Mouse (Mus musculus): ENCODE results near the gene Sox5. TPM values are rescaled to one million over a fixed set of nuclear protein-coding genes. Genes with fewer than 3 reads are reported as not detected.

Sox5 gene
- polyA plus RNA-seq, 1 experiment from 2014 or later: 19.9 TPM

GRCm38 (mm10) chr6:144328779-144329178 lies 453.0 kb downstream of the Sox5 start:
- no peak overlapping the region for H3K4me2 ChIP-seq
- 0 out of 2 replicates have a peak, but pooled peaks cover 4% of the 10 kb centered on the region for H3K4me1 ChIP-seq (replicated peaks)
- ATAC-seq (ENCODE audit: insufficient number of reproducible peaks, low FRiP score): no peak

GRCm38 (mm10) chr6:144326817-144327216 lies 455.0 kb downstream of the Sox5 start:
- H3K9me3 ChIP-seq (replicated peaks): no peaks in the 10 kb centered on the region
- H3K36me3 ChIP-seq: no peaks in the 10 kb centered on the region
- peaks cover 14% of the 10 kb centered on the region; the same call in 1 of the 2 replicates for H3K27me3 ChIP-seq (replicated peaks)
- H3K27ac ChIP-seq (ENCODE audit: poor library complexity, severe bottlenecking): no peak overlapping the region
- no peak overlapping the region for H3K4me3 ChIP-seq
- ATAC-seq (ENCODE audit: insufficient number of reproducible peaks, low FRiP score): no peak
- WGBS: 70% methylated on average over 3 of the region's 3 CpGs
- H3K4me2 ChIP-seq: no peak overlapping the region
- H3K4me1 ChIP-seq (replicated peaks): 0 out of 2 replicates have a peak, but pooled peaks cover 4% of the 10 kb centered on the region
- no peak overlapping the region for H3K9ac ChIP-seq

More at GRCm38 (mm10) chr6:144328779-144329178, 453.0 kb downstream of the Sox5 start:
- H3K27ac ChIP-seq (ENCODE audit: poor library complexity, severe bottlenecking): no peak overlapping the region
- no peak overlapping the region for H3K9ac ChIP-seq
- no peaks in the 10 kb centered on the region for H3K9me3 ChIP-seq (replicated peaks)
- H3K4me3 ChIP-seq: no peak overlapping the region
- 75% methylated on average over 4 of the region's 4 CpGs for WGBS
- no peaks in the 10 kb centered on the region for H3K36me3 ChIP-seq
- H3K27me3 ChIP-seq (replicated peaks): peaks cover 14% of the 10 kb centered on the region; the same call in 1 of the 2 replicates

GRCm38 (mm10) chr6:144323372-144323771 lies 458.4 kb downstream of the Sox5 start:
- Histone ChIP-seq H3K27me3 (replicated peaks) (peaks cover 16% of the 10 kb centered on the region), H3K4me2 (no peak overlapping the region), H3K36me3 (no peaks in the 10 kb centered on the region), H3K9me3 (replicated peaks) (0 out of 2 replicates have a peak, but pooled peaks cover 2% of the 10 kb centered on the region), H3K4me1 (replicated peaks) (peaks cover 9% of the 10 kb centered on the region), H3K27ac (ENCODE audit: poor library complexity, severe bottlenecking) (no peak overlapping the region), H3K9ac (no peak overlapping the region), H3K4me3 (no peak overlapping the region)
- no peak for ATAC-seq (ENCODE audit: insufficient number of reproducible peaks, low FRiP score)
- 32% methylated on average over 4 of the region's 4 CpGs for WGBS

- Histone ChIP-seq H3K4me1 (replicated peaks) (peaks cover 9% of the 10 kb centered on the region), H3K4me3 (no peak overlapping the region), H3K9ac (no peak overlapping the region), H3K27ac (ENCODE audit: poor library complexity, severe bottlenecking) (no peak overlapping the region), H3K4me2 (no peak overlapping the region), H3K9me3 (replicated peaks) (0 out of 2 replicates have a peak, but pooled peaks cover 2% of the 10 kb centered on the region), H3K36me3 (no peaks in the 10 kb centered on the region), H3K27me3 (replicated peaks) (peaks cover 15% of the 10 kb centered on the region)
- 92% methylated on average over 13 of the region's 13 CpGs for WGBS
- ATAC-seq (ENCODE audit: insufficient number of reproducible peaks, low FRiP score): no peak
Measured at GRCm38 (mm10) chr6:144322297-144323047, 459.3 kb downstream of the Sox5 start.

GRCm38 (mm10) chr6:144320327-144320726 lies 461.4 kb downstream of the Sox5 start:
- Histone ChIP-seq H3K9me3 (replicated peaks) (peaks cover 8% of the 10 kb centered on the region; the same call in 1 of the 2 replicates), H3K9ac (no peak overlapping the region), H3K27me3 (replicated peaks) (peaks cover 12% of the 10 kb centered on the region), H3K27ac (ENCODE audit: poor library complexity, severe bottlenecking) (no peak overlapping the region), H3K4me1 (replicated peaks) (peaks cover 5% of the 10 kb centered on the region), H3K36me3 (no peaks in the 10 kb centered on the region), H3K4me3 (no peak overlapping the region), H3K4me2 (no peak overlapping the region)
- ATAC-seq (ENCODE audit: insufficient number of reproducible peaks, low FRiP score): no peak

GRCm38 (mm10) chr6:144319717-144320116 lies 462.1 kb downstream of the Sox5 start:
- Histone ChIP-seq H3K4me1 (replicated peaks) (peaks cover 5% of the 10 kb centered on the region), H3K9me3 (replicated peaks) (peaks cover 8% of the 10 kb centered on the region; the same call in 1 of the 2 replicates), H3K36me3 (no peaks in the 10 kb centered on the region), H3K9ac (no peak overlapping the region), H3K27ac (ENCODE audit: poor library complexity, severe bottlenecking) (no peak overlapping the region), H3K27me3 (replicated peaks) (peaks cover 12% of the 10 kb centered on the region), H3K4me2 (no peak overlapping the region), H3K4me3 (no peak overlapping the region)
- 43% methylated on average over 6 of the region's 6 CpGs for WGBS
- ATAC-seq (ENCODE audit: insufficient number of reproducible peaks, low FRiP score): no peak

- 80% methylated on average over 17 of the region's 17 CpGs for WGBS
- no peak overlapping the region for H3K4me2 ChIP-seq
- no peak overlapping the region for H3K27ac ChIP-seq (ENCODE audit: poor library complexity, severe bottlenecking)
- peaks cover 5% of the 10 kb centered on the region; the same call in 1 of the 2 replicates for H3K9me3 ChIP-seq (replicated peaks)
- H3K27me3 ChIP-seq (replicated peaks): no peaks in the 10 kb centered on the region
- H3K9ac ChIP-seq: no peak overlapping the region
- no peaks in the 10 kb centered on the region for H3K4me1 ChIP-seq (replicated peaks)
- H3K36me3 ChIP-seq: no peaks in the 10 kb centered on the region
- no peak overlapping the region for H3K4me3 ChIP-seq
- ATAC-seq (ENCODE audit: insufficient number of reproducible peaks, low FRiP score): no peak
Measured at GRCm38 (mm10) chr6:144312781-144313754, 468.7 kb downstream of the Sox5 start.

- no peak overlapping the region for H3K4me3 ChIP-seq
- no peaks in the 10 kb centered on the region for H3K27me3 ChIP-seq (replicated peaks)
- no peak for ATAC-seq (ENCODE audit: insufficient number of reproducible peaks, low FRiP score)
- H3K27ac ChIP-seq (ENCODE audit: poor library complexity, severe bottlenecking): no peak overlapping the region
- H3K4me2 ChIP-seq: no peak overlapping the region
- no peak overlapping the region for H3K9ac ChIP-seq
- H3K4me1 ChIP-seq (replicated peaks): no peaks in the 10 kb centered on the region
- WGBS: 75% methylated on average over 7 of the region's 7 CpGs
- H3K9me3 ChIP-seq (replicated peaks): peaks cover 4% of the 10 kb centered on the region; the same call in 1 of the 2 replicates
- no peaks in the 10 kb centered on the region for H3K36me3 ChIP-seq
Measured at GRCm38 (mm10) chr6:144312282-144312780, 469.4 kb downstream of the Sox5 start.

GRCm38 (mm10) chr6:144311754-144312153 lies 470.0 kb downstream of the Sox5 start:
- ATAC-seq (ENCODE audit: insufficient number of reproducible peaks, low FRiP score): no peak
- WGBS: 79% methylated on average over 4 of the region's 4 CpGs
- Histone ChIP-seq H3K4me1 (replicated peaks) (no peaks in the 10 kb centered on the region), H3K27ac (ENCODE audit: poor library complexity, severe bottlenecking) (no peak overlapping the region), H3K36me3 (no peaks in the 10 kb centered on the region), H3K9ac (no peak overlapping the region), H3K9me3 (replicated peaks) (no peaks in the 10 kb centered on the region), H3K4me2 (no peak overlapping the region), H3K27me3 (replicated peaks) (no peaks in the 10 kb centered on the region), H3K4me3 (no peak overlapping the region)

GRCm38 (mm10) chr6:144309171-144309570 lies 472.6 kb downstream of the Sox5 start:
- Histone ChIP-seq H3K36me3 (no peaks in the 10 kb centered on the region), H3K27ac (ENCODE audit: poor library complexity, severe bottlenecking) (no peak overlapping the region), H3K4me3 (no peak overlapping the region), H3K9me3 (replicated peaks) (no peaks in the 10 kb centered on the region), H3K9ac (no peak overlapping the region), H3K27me3 (replicated peaks) (no peaks in the 10 kb centered on the region), H3K4me1 (replicated peaks) (no peaks in the 10 kb centered on the region), H3K4me2 (no peak overlapping the region)
- ATAC-seq (ENCODE audit: insufficient number of reproducible peaks, low FRiP score): no peak
